Mouse (Mus musculus) liver, embryonic 15.5 days (tissue): Measurements from ENCODE around the gene Fam104a. TPM values are rescaled to one million over a fixed set of nuclear protein-coding genes. Genes with fewer than 3 reads are reported as not detected.

Experiments used
- ATAC-seq: fragments of 200-750 bp; cut with Nextera tagmentation; 2 replicates; pipeline ENCODE4 v1.8.0; 2017; ENCODE audit warnings: moderate number of reproducible peaks, mild to moderate bottlenecking, moderate library complexity; ENCODE audit not compliant: insufficient read depth
- H3K27ac ChIP-seq: fragments of 300-500 bp; sonication (generic); replicated peaks from 2 replicates; pipeline ENCODE4 v1.5.1; 2015; ENCODE audit warnings: mild to moderate bottlenecking, inconsistent platforms
- H3K27me3 ChIP-seq: fragments of 300-500 bp; sonication (generic); 2 replicates; pipeline ENCODE4 v1.6.1; 2015; ENCODE audit warnings: mild to moderate bottlenecking, inconsistent platforms
- H3K36me3 ChIP-seq: fragments of 300-500 bp; sonication (generic); replicated peaks from 2 replicates; pipeline ENCODE4 v1.6.1; 2015; ENCODE audit warnings: moderate library complexity, mild to moderate bottlenecking, inconsistent platforms
- H3K4me1 ChIP-seq: fragments of 300-500 bp; sonication (generic); replicated peaks from 2 replicates; pipeline ENCODE4 v1.6.1; 2015; ENCODE audit warnings: inconsistent platforms
- H3K4me2 ChIP-seq: fragments of 300-500 bp; sonication (generic); 2 replicates; pipeline ENCODE4 v1.6.1; 2015; ENCODE audit warnings: moderate library complexity, mild to moderate bottlenecking, inconsistent platforms
- H3K4me3 ChIP-seq: fragments of 300-500 bp; sonication (generic); replicated peaks from 2 replicates; pipeline ENCODE4 v1.5.1; 2015; ENCODE audit warnings: mild to moderate bottlenecking, inconsistent platforms
- H3K9ac ChIP-seq: fragments of 300-500 bp; sonication (generic); 2 replicates; pipeline ENCODE4 v1.6.1; 2015; ENCODE audit warnings: moderate library complexity, mild to moderate bottlenecking, inconsistent platforms
- H3K9me3 ChIP-seq: fragments of 300-500 bp; sonication (generic); replicated peaks from 2 replicates; pipeline ENCODE4 v1.6.1; 2016; ENCODE audit warnings: inconsistent platforms
- WGBS: fragments of 180-500 bp; shearing (Covaris S2); methylation state at CpG from one replicate; pipeline ENCODE4 v1.1.7; 2015; ENCODE audit warnings: mixed read lengths; ENCODE audit not compliant: insufficient replicate concordance; 5-methylcytosine and 5-hydroxymethylcytosine counted together
- polyA plus RNA-seq: library from polyadenylated mRNA; unstranded; fragments of >200 nt; fragmentation: Nextera tagmentation; extraction: Ambion mirVana; gene quantifications from 2 replicates; pipeline ENCODE4 v1.2.1, GENCODE M21; 2015

Fam104a gene
- polyA plus RNA-seq, 1 experiment from 2014 or later, result 40.6 TPM

GRCm38 (mm10) chr11:113651206-113651906 is 32.6 kb downstream of the Fam104a start:
- 55% methylated on average over 22 of the region's 22 CpGs for WGBS
- peak; percentile 46 for ATAC-seq

GRCm38 (mm10) chr11:113649353-113650210 is 34.4 kb downstream of the Fam104a start, which contains the start of gene Slc39a11:
Slc39a11 (minus strand) TSS chr11:113650079.
- peak within 1 kb of the TSS; percentile 93 for H3K9ac ChIP-seq
- H3K4me3 ChIP-seq, result peak within 1 kb of the TSS; percentile 96
- peak within 1 kb of the TSS; percentile 75 for H3K4me2 ChIP-seq
- no peaks in the 10 kb centered on the region for H3K9me3 ChIP-seq
- peaks cover 33% of the 10 kb centered on the region for H3K36me3 ChIP-seq
- WGBS, result under 1% methylated on average over 91 of the region's 91 CpGs
- H3K27ac ChIP-seq, result peak within 1 kb of the TSS; percentile 83
- H3K4me1 ChIP-seq, result peaks cover 38% of the 10 kb centered on the region
- H3K27me3 ChIP-seq, result peaks cover 6% of the 10 kb centered on the region; the same call in 1 of the 2 replicates
- ATAC-seq, result peak; percentile 79

More at GRCm38 (mm10) chr11:113651206-113651906, 32.6 kb downstream of the Fam104a start:
- peak overlapping the region; percentile 96 for H3K4me3 ChIP-seq
- peak overlapping the region; percentile 75 for H3K4me2 ChIP-seq
- peak overlapping the region; percentile 83 for H3K27ac ChIP-seq
- H3K4me1 ChIP-seq, result peaks cover 38% of the 10 kb centered on the region
- H3K27me3 ChIP-seq, result peaks cover 6% of the 10 kb centered on the region; the same call in 1 of the 2 replicates
- peak overlapping the region; percentile 28; the same call in 1 of the 2 replicates for H3K9ac ChIP-seq
- peaks cover 50% of the 10 kb centered on the region for H3K36me3 ChIP-seq
- no peaks in the 10 kb centered on the region for H3K9me3 ChIP-seq

- Histone ChIP-seq H3K36me3 (peaks cover 25% of the 10 kb centered on the region), H3K9me3 (no peaks in the 10 kb centered on the region)
- ATAC-seq, result peak; percentile 6; the same call in 1 of the 2 replicates
Measured at GRCm38 (mm10) chr11:113648690-113649352, 35.1 kb downstream of the Fam104a start, which contains the start of gene Cog1. Cog1 (plus strand) TSS chr11:113649169.

GRCm38 (mm10) chr11:113648152-113648551 is 35.8 kb downstream of the Fam104a start:
- H3K4me3 ChIP-seq, result no peak overlapping the region; the same call in 1 of the 2 replicates
- H3K36me3 ChIP-seq, result peaks cover 18% of the 10 kb centered on the region
- H3K27ac ChIP-seq, result 0 out of 2 replicates have a peak overlapping the region, but pooled peaks have one; percentile 51
- H3K4me2 ChIP-seq, result peak overlapping the region; percentile 75
- no peak overlapping the region for H3K9ac ChIP-seq
- H3K9me3 ChIP-seq, result no peaks in the 10 kb centered on the region
- H3K4me1 ChIP-seq, result peaks cover 38% of the 10 kb centered on the region
- no peak for ATAC-seq
- H3K27me3 ChIP-seq, result peaks cover 6% of the 10 kb centered on the region; the same call in 1 of the 2 replicates
- WGBS, result 2% methylated on average over 15 of the region's 15 CpGs

More at GRCm38 (mm10) chr11:113648690-113649352, 35.1 kb downstream of the Fam104a start, which contains the start of gene Cog1:
- Histone ChIP-seq H3K9ac (peak within 1 kb of the TSS; percentile 93), H3K27me3 (peaks cover 6% of the 10 kb centered on the region; the same call in 1 of the 2 replicates), H3K27ac (peak within 1 kb of the TSS; percentile 83), H3K4me3 (peak within 1 kb of the TSS; percentile 96), H3K4me1 (peaks cover 38% of the 10 kb centered on the region), H3K4me2 (peak within 1 kb of the TSS; percentile 75)
- 40% methylated on average over 26 of the region's 26 CpGs for WGBS

- WGBS, result 75% methylated on average over 3 of the region's 3 CpGs
- ATAC-seq, result no peak
Measured at GRCm38 (mm10) chr11:113645181-113645580, 38.8 kb downstream of the Fam104a start.

GRCm38 (mm10) chr11:113638680-113639079 is 45.3 kb downstream of the Fam104a start:
- WGBS, result 81% methylated on average over 12 of the region's 12 CpGs
- Histone ChIP-seq H3K27ac (no peak overlapping the region), H3K4me2 (no peak overlapping the region), H3K4me3 (no peak overlapping the region), H3K4me1 (no peaks in the 10 kb centered on the region), H3K9ac (no peak overlapping the region), H3K9me3 (no peaks in the 10 kb centered on the region), H3K27me3 (no peaks in the 10 kb centered on the region), H3K36me3 (no peaks in the 10 kb centered on the region)
- ATAC-seq, result no peak

More at GRCm38 (mm10) chr11:113645181-113645580, 38.8 kb downstream of the Fam104a start:
- Histone ChIP-seq H3K4me2 (no peak overlapping the region), H3K27me3 (peaks cover 6% of the 10 kb centered on the region; the same call in 1 of the 2 replicates), H3K9me3 (no peaks in the 10 kb centered on the region), H3K36me3 (no peaks in the 10 kb centered on the region), H3K4me3 (no peak overlapping the region), H3K27ac (no peak overlapping the region), H3K9ac (no peak overlapping the region), H3K4me1 (peaks cover 20% of the 10 kb centered on the region)

GRCm38 (mm10) chr11:113634699-113635121 is 49.2 kb downstream of the Fam104a start:
- no peaks in the 10 kb centered on the region for H3K9me3 ChIP-seq
- ATAC-seq, result no peak
- 0 out of 2 replicates have a peak, but pooled peaks cover 3% of the 10 kb centered on the region for H3K27me3 ChIP-seq
- H3K27ac ChIP-seq, result no peak overlapping the region
- H3K4me1 ChIP-seq, result no peaks in the 10 kb centered on the region; the same call in 1 of the 2 replicates
- H3K36me3 ChIP-seq, result no peaks in the 10 kb centered on the region
- no peak overlapping the region for H3K4me2 ChIP-seq
- H3K4me3 ChIP-seq, result no peak overlapping the region
- WGBS, result 63% methylated on average over 10 of the region's 10 CpGs
- H3K9ac ChIP-seq, result no peak overlapping the region

- H3K4me2 ChIP-seq, result no peak overlapping the region
- H3K27ac ChIP-seq, result no peak overlapping the region
- H3K36me3 ChIP-seq, result no peaks in the 10 kb centered on the region
- H3K4me1 ChIP-seq, result no peaks in the 10 kb centered on the region; the same call in 1 of the 2 replicates
- H3K9ac ChIP-seq, result no peak overlapping the region
- 64% methylated on average over 5 of the region's 5 CpGs for WGBS
- H3K27me3 ChIP-seq, result 0 out of 2 replicates have a peak, but pooled peaks cover 3% of the 10 kb centered on the region
- H3K4me3 ChIP-seq, result no peak overlapping the region
- no peaks in the 10 kb centered on the region for H3K9me3 ChIP-seq
- ATAC-seq, result no peak
Measured at GRCm38 (mm10) chr11:113633398-113633797, 50.6 kb downstream of the Fam104a start.

GRCm38 (mm10) chr11:113632303-113632702 is 51.7 kb downstream of the Fam104a start:
- no peak overlapping the region for H3K9ac ChIP-seq
- H3K4me3 ChIP-seq, result no peak overlapping the region
- H3K27ac ChIP-seq, result peak overlapping the region; percentile 29; the same call in 1 of the 2 replicates
- WGBS, result 67% methylated on average over 7 of the region's 7 CpGs
- H3K4me1 ChIP-seq, result no peaks in the 10 kb centered on the region; the same call in 1 of the 2 replicates
- no peaks in the 10 kb centered on the region for H3K36me3 ChIP-seq
- H3K9me3 ChIP-seq, result no peaks in the 10 kb centered on the region
- H3K27me3 ChIP-seq, result 0 out of 2 replicates have a peak, but pooled peaks cover 3% of the 10 kb centered on the region
- H3K4me2 ChIP-seq, result peak overlapping the region; percentile 36
- no peak for ATAC-seq

GRCm38 (mm10) chr11:113631862-113632261 is 52.1 kb downstream of the Fam104a start:
- Histone ChIP-seq H3K36me3 (no peaks in the 10 kb centered on the region), H3K4me2 (peak overlapping the region; percentile 36), H3K27ac (peak overlapping the region; percentile 29; the same call in 1 of the 2 replicates), H3K9ac (no peak overlapping the region), H3K4me1 (no peaks in the 10 kb centered on the region; the same call in 1 of the 2 replicates), H3K9me3 (no peaks in the 10 kb centered on the region), H3K27me3 (0 out of 2 replicates have a peak, but pooled peaks cover 3% of the 10 kb centered on the region), H3K4me3 (no peak overlapping the region)
- peak; percentile 52 for ATAC-seq
- 60% methylated on average over 8 of the region's 8 CpGs for WGBS
